Mouse (Mus musculus) central nervous system, embryonic 18 days (tissue): ENCODE data around the gene Cadm2. TPM values are rescaled to one million over a fixed set of nuclear protein-coding genes. Genes with fewer than 3 reads are reported as not detected.

Experiments used
- polyA plus RNA-seq: library from polyadenylated mRNA; depleted of rRNA; stranded (reverse); fragments of >200 nt; gene quantifications from 2 replicates; pipeline ENCODE4 v1.2.3, GENCODE M21; 2012; rRNA removed

Cadm2 gene
- polyA plus RNA-seq: 39.9 and 44.1 TPM in 2 replicates

GRCm38 (mm10) chr16:67620826-67621505 lies at the start of gene Cadm2:
TSS of gene Cadm2 (minus strand) at chr16:67620908.

